Mouse (Mus musculus): ENCODE measurements around the gene Trat1. TPM values are rescaled to one million over a fixed set of nuclear protein-coding genes. Genes with fewer than 3 reads are reported as not detected.

Trat1 gene
- 0.05 and 0.15 TPM in 2 replicates for total RNA-seq (2014; rRNA removed)
- polyA plus RNA-seq (2015; fragmentation: Nextera tagmentation; extraction: Ambion mirVana): not detected in 2 replicates

GRCm38 (mm10) chr16:48771971-48772445 is at the start of gene Trat1:
Gene Trat1, minus strand, starts transcription at chr16:48772021.
- Histone ChIP-seq H3K4me1 (ENCODE audit: insufficient read depth) (no peaks in the 10 kb centered on the region), H3K36me3 (ENCODE audit: insufficient read depth) (no peaks in the 10 kb centered on the region), H3K4me2 (ENCODE audit: low read depth) (no peak within 1 kb of the TSS), H3K9me3 (ENCODE audit: low read length) (no peaks in the 10 kb centered on the region), H3K27me3 (ENCODE audit: insufficient read depth, low read length) (no peaks in the 10 kb centered on the region), H3K9ac (no peak within 1 kb of the TSS), H3K4me3 (ENCODE audit: low read depth, low read length) (no peak within 1 kb of the TSS), H3K27ac (ENCODE audit: low read depth, low read length) (no peak within 1 kb of the TSS)
- 80% methylated on average over 3 of the region's 3 CpGs for WGBS
- no peak for ATAC-seq
- no peak for DNase-seq
- no peak for TF ChIP-seq CTCF (IDR thresholded peaks at IDR 0.05; ENCODE audit: low read depth)

- TF ChIP-seq CTCF (IDR thresholded peaks at IDR 0.05; ENCODE audit: low read depth): no peak
- 91% methylated on average over 6 of the region's 6 CpGs for WGBS
- Histone ChIP-seq H3K36me3 (ENCODE audit: insufficient read depth) (no peaks in the 10 kb centered on the region), H3K4me2 (ENCODE audit: low read depth) (no peak overlapping the region), H3K27me3 (ENCODE audit: insufficient read depth, low read length) (no peaks in the 10 kb centered on the region), H3K9me3 (ENCODE audit: low read length) (no peaks in the 10 kb centered on the region), H3K4me3 (ENCODE audit: low read depth, low read length) (no peak overlapping the region), H3K27ac (ENCODE audit: low read depth, low read length) (no peak overlapping the region), H3K9ac (no peak overlapping the region), H3K4me1 (ENCODE audit: insufficient read depth) (no peaks in the 10 kb centered on the region)
- no peak for ATAC-seq
- DNase-seq: no peak
These were observed 46.7 kb upstream of the Trat1 start for GRCm38 (mm10) chr16:48818524-48818923.

GRCm38 (mm10) chr16:48816695-48817094 is 44.9 kb upstream of the Trat1 start, which contains the start of gene Retnlb:
Gene Retnlb, plus strand, starts transcription at chr16:48816856.
- no peak within 1 kb of the TSS for H3K4me2 ChIP-seq (ENCODE audit: low read depth)
- ATAC-seq (no peak), DNase-seq (no peak)
- H3K4me3 ChIP-seq (ENCODE audit: low read depth, low read length): no peak within 1 kb of the TSS
- H3K4me1 ChIP-seq (ENCODE audit: insufficient read depth): no peaks in the 10 kb centered on the region
- no peak within 1 kb of the TSS for H3K9ac ChIP-seq
- 97% methylated on average over 2 of the region's 2 CpGs for WGBS
- no peak within 1 kb of the TSS for H3K27ac ChIP-seq (ENCODE audit: low read depth, low read length)
- no peak for TF ChIP-seq CTCF (IDR thresholded peaks at IDR 0.05; ENCODE audit: low read depth)
- H3K9me3 ChIP-seq (ENCODE audit: low read length): no peaks in the 10 kb centered on the region
- no peaks in the 10 kb centered on the region for H3K36me3 ChIP-seq (ENCODE audit: insufficient read depth)
- no peaks in the 10 kb centered on the region for H3K27me3 ChIP-seq (ENCODE audit: insufficient read depth, low read length)

- DNase-seq (no peak), ATAC-seq (no peak)
- Histone ChIP-seq H3K9me3 (ENCODE audit: low read length) (no peaks in the 10 kb centered on the region), H3K36me3 (ENCODE audit: insufficient read depth) (no peaks in the 10 kb centered on the region), H3K4me3 (ENCODE audit: low read depth, low read length) (no peak overlapping the region), H3K9ac (no peak overlapping the region), H3K27me3 (ENCODE audit: insufficient read depth, low read length) (no peaks in the 10 kb centered on the region), H3K4me2 (ENCODE audit: low read depth) (no peak overlapping the region), H3K4me1 (ENCODE audit: insufficient read depth) (no peaks in the 10 kb centered on the region), H3K27ac (ENCODE audit: low read depth, low read length) (no peak overlapping the region)
- WGBS: 89% methylated on average over 7 of the region's 7 CpGs
- no peak for TF ChIP-seq CTCF (IDR thresholded peaks at IDR 0.05; ENCODE audit: low read depth)
These were observed 40.1 kb upstream of the Trat1 start for GRCm38 (mm10) chr16:48811881-48812436.

- Histone ChIP-seq H3K36me3 (ENCODE audit: insufficient read depth) (no peaks in the 10 kb centered on the region), H3K4me1 (ENCODE audit: insufficient read depth) (no peaks in the 10 kb centered on the region), H3K4me3 (ENCODE audit: low read depth, low read length) (no peak overlapping the region), H3K27ac (ENCODE audit: low read depth, low read length) (no peak overlapping the region), H3K4me2 (ENCODE audit: low read depth) (no peak overlapping the region), H3K9ac (no peak overlapping the region), H3K27me3 (ENCODE audit: insufficient read depth, low read length) (no peaks in the 10 kb centered on the region), H3K9me3 (ENCODE audit: low read length) (no peaks in the 10 kb centered on the region)
- TF ChIP-seq CTCF (IDR thresholded peaks at IDR 0.05; ENCODE audit: low read depth): peak; percentile 46
- 62% methylated on average over 2 of the region's 2 CpGs for WGBS
- ATAC-seq: no peak
- peak; percentile 18 for DNase-seq
These were observed 37.6 kb upstream of the Trat1 start for GRCm38 (mm10) chr16:48809374-48809773.

GRCm38 (mm10) chr16:48806521-48806920 is 34.7 kb upstream of the Trat1 start:
- no peak overlapping the region for H3K4me2 ChIP-seq (ENCODE audit: low read depth)
- H3K27ac ChIP-seq (ENCODE audit: low read depth, low read length): no peak overlapping the region
- 91% methylated on average over 1 of the region's 1 CpGs for WGBS
- no peaks in the 10 kb centered on the region for H3K4me1 ChIP-seq (ENCODE audit: insufficient read depth)
- H3K9ac ChIP-seq: no peak overlapping the region
- H3K27me3 ChIP-seq (ENCODE audit: insufficient read depth, low read length): no peaks in the 10 kb centered on the region
- DNase-seq (no peak), ATAC-seq (no peak)
- no peak overlapping the region for H3K4me3 ChIP-seq (ENCODE audit: low read depth, low read length)
- no peaks in the 10 kb centered on the region for H3K36me3 ChIP-seq (ENCODE audit: insufficient read depth)
- no peak for TF ChIP-seq CTCF (IDR thresholded peaks at IDR 0.05; ENCODE audit: low read depth)
- H3K9me3 ChIP-seq (ENCODE audit: low read length): no peaks in the 10 kb centered on the region

- no peaks in the 10 kb centered on the region for H3K9me3 ChIP-seq (ENCODE audit: low read length)
- no peak overlapping the region for H3K4me3 ChIP-seq (ENCODE audit: low read depth, low read length)
- no peak overlapping the region for H3K9ac ChIP-seq
- TF ChIP-seq CTCF (IDR thresholded peaks at IDR 0.05; ENCODE audit: low read depth): no peak
- WGBS: 88% methylated on average over 1 of the region's 1 CpGs
- H3K4me1 ChIP-seq (ENCODE audit: insufficient read depth): no peaks in the 10 kb centered on the region
- no peaks in the 10 kb centered on the region for H3K27me3 ChIP-seq (ENCODE audit: insufficient read depth, low read length)
- no peak overlapping the region for H3K27ac ChIP-seq (ENCODE audit: low read depth, low read length)
- H3K36me3 ChIP-seq (ENCODE audit: insufficient read depth): no peaks in the 10 kb centered on the region
- H3K4me2 ChIP-seq (ENCODE audit: low read depth): no peak overlapping the region
- no peak for ATAC-seq
- DNase-seq: no peak
These were observed 33.6 kb upstream of the Trat1 start for GRCm38 (mm10) chr16:48805412-48805811.

All from forebrain, postnatal 0 days (tissue).